Mouse (Mus musculus): Measurements from ENCODE around the gene Cog6.
A peak's percentile ranks its signal among the peaks of the same experiment; 100 is the strongest.

Gene Cog6

DNA sequence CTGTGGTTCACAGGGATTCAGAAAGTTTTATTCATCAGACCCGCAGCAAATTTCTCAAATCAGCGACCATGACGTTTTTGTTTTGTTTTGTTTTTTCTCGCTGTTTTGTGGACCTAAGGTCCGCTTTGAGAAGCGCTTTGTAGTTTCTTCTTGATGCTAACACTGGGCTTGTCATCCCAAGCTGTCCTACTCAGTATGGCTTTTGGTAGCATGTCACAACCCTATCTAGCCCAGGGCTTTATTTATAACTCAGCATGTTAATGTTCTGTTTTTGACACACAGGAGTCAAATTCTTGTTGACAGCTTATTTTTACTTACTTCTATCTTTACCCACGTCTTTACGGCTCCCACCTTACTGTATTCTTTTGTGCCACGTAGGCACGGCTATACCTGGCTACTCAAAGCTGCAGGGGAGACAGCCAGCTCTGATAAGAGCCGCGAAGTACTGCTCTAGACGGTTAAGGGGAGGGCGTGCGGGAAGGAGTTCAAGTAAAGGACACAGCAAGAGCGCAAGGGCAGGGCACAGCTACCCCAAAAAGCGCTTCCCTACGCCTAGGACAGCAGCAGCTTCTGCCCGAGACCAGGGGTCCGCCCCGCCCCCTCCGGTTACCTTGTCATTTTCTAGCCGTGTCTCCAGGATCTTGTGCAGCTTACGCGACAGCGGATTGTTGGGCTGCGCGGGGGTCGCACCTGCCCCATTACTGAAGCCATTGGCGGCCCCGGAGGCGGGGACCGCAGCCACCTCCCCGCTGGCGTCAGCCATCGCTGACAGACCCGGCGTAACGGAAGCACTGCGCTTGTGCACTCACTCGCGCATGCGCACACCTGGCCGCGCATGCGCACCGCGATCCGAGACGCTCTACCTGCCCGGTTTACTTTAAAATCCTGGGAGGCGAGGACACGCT is at the start of gene Cog6:
Gene Cog6, minus strand, starts transcription at position 802 of the 905 bp plus-strand sequence.
- peak; percentile 93 for DNase-seq

DNA sequence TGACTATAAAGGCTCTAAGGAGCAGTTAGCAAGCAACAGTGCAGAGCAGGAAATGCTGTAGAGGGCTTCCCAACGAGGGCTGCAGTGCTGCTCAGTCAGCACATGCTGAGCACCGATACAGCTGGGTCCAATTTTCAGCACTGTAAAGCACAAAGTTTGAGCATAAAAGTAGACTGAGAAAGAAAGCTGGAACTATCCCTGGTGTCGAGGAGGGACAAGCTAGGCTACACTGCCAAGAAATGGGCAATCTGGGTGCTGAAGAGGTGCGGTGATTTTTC is 49.0 kb upstream of the Cog6 start:
- DNase-seq = no peak

DNA sequence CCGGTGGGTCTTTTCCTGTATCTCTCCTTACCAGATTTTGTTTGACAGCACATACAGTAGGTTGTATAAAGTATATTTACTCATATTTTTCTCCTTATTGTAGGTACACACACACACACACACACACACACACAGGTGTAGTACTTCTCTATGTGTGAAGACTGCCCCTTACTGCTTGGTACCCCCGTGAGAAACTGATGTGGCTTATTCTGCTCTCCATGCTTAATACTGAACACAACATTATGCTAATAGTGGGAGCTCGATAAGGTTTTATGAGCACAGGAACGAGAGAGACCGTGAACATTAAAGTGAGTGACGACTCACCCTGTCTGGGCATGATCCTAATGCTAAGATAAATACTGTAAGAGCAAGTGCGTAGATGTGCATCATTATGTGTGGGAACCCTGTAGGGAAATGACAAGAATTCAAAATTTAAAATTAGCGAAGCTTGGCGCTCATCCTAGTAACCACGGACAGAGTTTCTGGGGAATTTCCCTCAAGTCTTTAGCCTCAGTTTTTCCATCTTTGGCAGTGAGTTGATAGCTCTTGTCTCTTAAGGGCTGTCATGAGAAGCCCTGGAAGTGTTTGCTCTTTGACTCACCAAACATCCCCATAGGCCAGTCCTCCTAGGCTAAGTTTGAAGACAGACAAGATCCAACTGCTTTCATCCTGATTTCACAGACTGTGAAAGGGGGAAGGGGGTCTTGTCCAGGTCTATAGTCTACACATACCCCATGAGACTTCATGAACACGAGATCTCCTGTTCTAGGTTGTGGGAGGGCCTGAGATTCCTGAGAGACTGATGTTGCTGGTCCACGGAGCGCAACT is 48.4 kb upstream of the Cog6 start:
- DNase-seq = no peak

DNA sequence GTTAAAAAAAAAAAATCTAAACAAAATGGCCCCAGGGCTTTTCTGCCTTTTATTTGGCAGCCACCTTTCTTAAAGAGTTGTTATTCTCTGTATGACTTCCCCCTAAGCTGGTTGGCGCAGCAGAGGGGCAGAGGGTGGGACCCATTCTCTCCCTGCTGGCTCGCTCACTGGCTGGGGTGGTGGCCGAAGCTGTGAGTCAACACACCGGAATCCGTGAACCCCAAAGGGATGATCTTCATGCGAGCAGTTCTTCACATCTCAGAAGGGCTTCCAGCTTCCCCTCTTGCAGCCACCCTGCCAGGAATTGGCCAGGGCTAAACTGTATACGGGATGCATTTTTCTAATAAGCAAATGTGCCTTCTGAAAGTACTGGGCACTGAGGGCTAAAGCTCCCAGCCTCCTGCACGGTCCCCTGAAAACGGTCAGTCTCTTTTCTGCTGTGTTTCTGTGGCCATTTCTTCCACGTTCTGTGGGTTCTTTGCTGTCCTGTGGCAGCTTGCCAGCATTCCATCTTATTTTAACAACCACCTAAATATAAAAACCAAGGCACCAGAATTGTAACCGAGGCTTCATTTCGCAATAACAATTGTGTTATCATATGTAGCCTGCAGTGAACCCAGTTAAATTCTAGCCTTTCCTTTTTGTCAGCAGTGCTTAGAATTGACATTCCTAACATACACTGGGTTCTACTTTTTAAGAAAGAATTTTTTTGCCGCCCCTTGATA is 46.5 kb upstream of the Cog6 start:
- no peak for DNase-seq

DNA sequence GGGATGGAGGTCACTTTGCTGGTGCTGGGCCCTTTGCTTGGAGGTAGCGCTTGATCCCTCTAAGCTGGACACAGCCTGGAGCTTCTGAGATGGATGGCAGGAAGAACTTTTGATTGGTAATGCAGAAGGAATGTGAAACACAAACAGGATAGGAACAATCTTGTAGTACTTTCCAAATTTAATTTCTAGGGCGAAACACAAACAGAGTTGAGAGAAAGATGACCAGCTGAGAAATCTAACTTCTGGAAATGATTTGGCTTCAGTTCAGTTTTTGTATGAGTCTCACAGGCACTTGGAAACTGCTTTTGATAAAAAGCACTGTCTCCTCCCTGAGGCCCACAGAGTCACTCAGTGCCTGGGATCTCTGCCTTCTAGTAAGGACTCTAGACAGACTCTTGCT is 42.9 kb upstream of the Cog6 start:
- DNase-seq = peak; percentile 32

DNA sequence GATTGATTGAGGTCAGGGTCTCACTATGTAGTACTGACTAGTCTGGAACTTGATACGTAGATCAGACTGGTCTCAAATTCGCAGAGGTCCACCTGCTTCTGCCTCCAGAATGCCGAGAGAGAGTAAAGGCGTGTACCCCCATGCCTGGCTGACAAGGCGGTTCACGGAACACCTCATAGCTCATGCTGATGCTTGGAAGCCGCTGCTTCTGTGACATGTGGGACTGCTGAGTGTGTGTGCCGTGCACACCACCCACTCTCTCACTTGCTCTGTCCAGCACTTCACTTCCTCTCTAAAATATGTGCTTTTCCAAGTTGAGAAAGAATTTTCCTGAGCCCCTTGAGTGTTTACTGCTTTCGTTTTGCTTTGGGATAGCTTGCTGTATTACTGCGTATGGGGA is 39.4 kb upstream of the Cog6 start:
- no peak for DNase-seq

DNA sequence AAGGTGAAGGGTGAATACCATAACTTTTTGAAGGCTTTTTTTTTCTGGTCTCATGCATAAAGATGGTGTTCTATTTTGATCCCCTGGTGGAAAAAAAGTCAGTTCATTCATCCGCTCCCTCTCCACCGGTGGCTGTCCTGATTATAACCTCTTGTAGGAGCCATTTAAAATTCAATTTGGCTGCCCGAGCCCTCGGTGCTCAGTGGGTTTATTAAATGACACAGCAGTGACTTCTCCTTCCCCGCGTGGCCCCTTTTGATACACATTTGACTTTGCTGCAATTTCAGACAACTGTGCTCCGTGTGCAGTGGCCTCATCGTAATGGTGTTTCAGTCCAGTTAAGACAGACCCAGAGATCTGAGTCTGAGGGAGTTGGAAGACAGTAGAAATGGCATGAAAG is 35.3 kb upstream of the Cog6 start:
- no peak for DNase-seq

DNA sequence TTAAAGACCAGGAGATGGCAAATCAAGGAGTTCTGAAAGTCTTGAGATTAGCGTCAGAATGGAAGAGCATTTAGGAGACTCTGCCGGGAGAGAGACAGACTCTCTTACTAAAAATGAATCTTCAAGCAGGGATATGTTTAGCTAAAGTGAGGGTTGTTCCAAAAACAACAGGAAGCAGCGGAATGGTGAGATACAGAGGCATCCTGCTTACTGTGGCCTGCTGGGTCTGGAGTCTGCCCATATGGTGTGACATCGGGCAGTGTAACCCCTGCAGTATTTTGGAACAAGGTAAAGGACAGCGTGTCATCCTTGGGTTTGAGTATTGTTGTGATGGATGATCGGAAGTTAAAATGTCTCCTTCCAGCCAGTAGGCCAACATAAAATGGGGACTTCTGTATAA is 29.3 kb upstream of the Cog6 start:
- DNase-seq = peak; percentile 17

DNA sequence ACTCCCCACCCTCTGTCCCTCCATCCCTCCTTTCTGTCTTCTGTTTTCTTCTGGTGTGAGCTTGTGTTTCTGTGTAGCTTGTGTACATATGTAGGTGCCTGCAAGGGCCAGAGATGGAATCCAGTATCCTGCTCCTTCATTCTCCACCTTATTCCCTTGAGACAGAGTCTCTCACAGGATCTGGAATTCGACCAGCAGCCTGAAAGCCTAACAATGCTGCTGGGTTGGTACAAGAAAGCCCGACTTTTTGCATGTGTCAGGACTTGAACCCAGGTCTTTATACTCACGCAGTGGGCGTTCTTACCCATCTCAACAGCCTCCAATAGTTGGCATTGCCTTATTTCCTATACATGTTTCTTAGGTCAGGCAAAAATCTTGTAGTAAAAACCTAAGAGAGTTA is 28.7 kb upstream of the Cog6 start:
- no peak for DNase-seq

DNA sequence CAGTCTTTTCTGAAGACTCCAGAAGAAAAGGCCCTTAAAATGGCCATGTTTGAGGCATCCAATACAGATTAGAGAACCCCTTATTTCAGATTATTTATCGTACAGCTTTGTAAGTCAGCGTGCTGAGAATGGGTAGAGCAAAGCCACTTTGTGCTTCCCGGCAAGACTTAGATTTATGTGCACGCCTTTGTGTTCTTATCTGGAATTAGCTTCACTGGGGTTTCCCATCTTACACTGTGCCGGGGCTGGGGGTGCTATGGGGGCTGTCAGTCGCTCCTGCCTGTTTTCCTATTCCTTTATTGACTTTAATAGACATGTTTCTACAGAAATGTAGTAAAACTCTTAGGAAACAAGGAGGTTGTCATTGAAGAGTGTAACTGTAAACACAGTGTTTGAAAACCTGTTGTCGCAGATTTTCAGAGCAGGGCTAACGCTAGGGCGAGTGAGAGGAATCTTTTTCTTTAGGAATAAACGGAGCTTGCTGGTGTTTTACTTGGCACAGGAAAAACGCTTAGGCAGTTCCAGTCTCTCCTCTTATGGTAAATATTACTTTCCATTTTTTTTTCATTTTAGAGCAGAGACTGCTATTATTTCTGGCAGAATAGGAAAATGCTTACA is 27.8 kb upstream of the Cog6 start:
- DNase-seq = no peak

DNA sequence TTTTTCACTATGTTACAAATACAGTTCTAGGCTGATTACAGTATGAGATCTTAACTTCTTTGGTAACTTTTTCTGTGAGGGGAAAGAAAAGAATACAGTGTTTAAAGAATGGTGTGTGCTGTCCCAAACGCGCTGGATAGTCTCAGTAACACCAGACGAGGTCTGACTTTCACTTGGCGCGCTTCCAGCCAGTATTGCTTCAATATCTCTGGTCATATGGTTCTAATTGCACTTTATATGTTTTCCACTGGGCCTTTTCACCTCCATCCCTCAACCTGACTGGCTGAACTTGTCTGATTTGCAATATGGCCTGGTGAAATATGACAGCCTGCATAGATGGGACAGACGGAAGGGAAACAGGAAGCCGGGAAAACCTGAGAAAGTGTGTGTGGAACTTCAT is 27.2 kb upstream of the Cog6 start:
- DNase-seq = peak; percentile 14

DNA sequence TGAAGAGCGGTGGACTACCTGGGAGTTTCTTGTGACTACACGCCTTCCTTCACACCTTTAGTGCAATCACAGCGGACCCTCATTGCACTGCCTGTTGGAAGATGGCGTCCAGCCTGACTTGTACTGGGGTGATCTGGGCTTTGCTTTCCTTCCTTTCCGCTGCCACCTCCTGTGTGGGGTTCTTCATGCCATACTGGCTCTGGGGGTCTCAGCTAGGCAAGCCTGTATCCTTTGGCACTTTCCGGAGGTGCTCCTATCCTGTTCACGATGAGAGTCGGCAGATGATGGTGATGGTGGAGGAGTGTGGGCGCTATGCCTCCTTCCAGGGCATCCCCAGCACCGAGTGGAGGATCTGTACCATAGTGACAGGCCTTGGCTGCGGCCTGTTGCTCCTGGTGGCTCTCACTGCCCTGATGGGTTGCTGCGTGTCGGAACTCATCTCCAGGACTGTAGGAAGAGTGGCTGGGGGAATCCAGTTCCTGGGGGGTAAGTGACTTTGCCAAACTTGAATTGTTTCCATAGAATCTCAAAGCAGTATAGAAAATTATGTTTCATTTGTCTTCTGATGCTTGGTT is 26.3 kb upstream of the Cog6 start:
- no peak for DNase-seq

DNA sequence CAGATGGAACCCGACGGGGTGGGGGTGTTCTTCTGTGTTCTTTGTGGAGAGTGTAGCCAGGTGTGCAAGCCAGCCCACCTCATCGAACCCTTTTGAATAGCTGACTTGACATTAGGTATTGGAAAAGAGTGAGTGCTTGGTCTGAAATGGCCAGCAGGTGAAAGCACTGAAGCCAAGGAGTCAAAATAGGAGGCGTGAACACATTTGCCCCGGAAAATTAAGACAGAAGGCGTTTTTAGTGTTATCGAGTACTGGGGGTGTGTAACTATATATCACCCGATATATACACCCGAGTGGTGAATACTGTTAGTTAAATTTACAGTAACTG is 25.2 kb upstream of the Cog6 start:
- no peak for DNase-seq

DNA sequence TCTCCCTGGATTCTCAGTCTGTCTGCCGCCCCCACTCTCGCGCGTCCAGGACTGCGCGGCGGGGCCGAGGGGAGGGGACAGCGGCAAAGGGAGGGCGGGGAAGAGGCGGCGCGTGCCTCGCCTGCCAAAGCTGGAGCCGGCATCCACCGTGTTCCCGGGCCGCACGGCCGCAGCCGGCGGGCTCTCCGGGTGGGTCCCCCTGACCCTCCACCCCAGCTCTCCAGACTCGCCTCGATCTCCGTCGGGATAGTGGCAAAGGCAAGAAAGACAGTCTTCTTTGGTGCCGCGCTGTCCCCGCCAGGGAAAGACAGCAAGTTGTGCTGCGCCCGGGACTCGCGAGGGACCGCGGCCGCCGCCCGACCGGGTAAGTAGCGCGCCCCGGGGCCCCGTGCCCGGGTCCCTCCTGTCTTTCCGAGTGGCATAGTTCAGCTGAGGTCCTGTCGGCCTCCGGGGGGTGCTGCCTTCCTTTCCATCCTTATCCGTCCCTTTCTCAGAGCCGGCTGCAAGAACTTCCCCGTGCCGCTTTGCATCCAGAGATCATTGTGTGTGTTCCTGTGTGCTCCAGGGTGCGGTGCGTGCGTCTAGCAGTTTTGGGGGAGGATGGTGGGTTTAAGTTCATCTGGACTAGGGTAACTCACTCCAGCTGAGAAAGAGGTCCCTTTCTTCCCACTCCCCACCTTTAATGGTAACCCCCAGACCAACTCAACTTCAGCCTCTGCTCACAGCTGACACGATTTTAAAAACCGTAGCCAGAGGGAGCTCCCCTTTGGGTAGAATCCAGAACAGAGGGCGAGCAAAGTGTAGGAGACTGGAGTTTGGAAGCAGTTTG is 24.6 kb upstream of the Cog6 start, which contains the start of gene Lhfp:
Gene Lhfp, plus strand, starts transcription at position 118 of the 829 bp plus-strand sequence.
- DNase-seq = peak; percentile 78

DNA sequence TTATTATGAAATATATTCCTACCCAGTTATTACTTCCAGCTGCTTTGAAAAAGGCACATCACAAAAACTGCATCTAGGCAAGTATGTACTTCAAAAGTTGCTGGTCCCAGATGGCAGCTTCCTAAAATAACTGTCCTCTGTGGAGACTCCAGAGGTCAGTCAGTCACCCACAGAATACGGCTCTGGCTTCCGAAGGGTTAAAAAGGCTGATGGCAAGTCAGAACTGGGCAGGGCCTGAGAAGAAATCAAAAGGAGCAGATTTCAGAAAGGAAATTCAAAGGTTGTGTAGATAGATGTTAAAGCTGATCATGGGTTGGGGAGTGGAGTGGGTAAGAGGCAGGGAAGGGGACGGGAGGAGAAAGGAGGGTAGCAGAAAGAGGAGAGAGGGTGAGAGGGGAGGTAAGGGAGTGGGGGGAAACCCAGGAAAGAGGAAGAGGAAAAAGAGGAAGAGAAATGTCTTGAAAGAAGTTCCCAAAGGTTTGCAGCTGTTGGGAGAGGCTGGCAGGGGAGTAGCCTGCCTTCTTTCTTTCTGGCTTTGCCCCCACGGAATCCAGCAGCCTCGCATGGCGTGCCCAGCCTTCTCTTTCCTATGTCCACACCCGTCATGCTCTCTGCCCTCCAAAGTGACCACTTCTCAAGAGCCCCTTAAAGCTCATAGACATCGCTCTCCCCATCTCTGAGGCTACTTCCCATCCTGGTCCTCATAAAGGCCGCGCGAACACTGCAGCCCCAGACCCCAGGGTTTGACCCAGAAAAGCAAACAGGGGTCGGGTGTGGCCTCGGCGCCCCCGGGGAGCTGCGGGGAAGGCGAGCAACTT is 23.8 kb upstream of the Cog6 start:
- no peak for DNase-seq

DNA sequence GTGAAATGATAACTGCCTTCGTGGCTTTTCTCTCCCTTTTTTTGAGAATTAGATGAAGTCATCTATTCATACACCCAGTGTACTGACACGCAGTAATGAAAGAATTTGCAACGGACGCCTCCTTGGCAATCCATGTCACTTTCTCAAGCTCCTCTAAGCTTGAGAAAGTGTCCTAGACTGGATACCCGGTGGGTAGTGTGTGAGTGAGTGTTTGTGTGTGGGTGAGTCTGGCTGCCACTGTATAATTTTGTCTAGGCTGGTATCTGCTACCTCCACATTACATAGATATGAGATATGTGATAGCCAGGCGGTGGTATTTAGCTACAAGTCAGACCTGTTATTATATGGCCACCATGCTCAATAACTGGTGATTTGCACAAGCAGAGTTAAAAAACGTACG is 22.7 kb upstream of the Cog6 start:
- DNase-seq = no peak

DNA sequence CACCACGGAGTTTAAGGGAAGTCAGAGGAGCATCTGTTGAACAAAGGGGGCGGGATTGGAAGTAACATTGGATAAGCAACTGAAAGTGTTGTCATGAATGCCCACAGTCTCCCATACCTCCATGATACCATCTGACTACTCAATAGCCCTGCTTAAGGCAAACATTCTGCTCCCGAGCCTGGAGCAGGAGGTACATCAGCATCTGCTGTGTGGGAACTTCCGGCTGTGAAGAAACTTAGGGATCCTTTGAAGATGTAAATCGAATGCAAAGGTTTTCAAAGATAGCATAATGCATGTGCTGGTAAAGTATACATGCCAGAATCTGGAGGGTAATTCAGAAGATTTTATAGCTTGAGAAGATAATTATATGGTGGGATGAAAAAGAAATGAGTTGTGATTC is 21.9 kb upstream of the Cog6 start:
- no peak for DNase-seq

DNA sequence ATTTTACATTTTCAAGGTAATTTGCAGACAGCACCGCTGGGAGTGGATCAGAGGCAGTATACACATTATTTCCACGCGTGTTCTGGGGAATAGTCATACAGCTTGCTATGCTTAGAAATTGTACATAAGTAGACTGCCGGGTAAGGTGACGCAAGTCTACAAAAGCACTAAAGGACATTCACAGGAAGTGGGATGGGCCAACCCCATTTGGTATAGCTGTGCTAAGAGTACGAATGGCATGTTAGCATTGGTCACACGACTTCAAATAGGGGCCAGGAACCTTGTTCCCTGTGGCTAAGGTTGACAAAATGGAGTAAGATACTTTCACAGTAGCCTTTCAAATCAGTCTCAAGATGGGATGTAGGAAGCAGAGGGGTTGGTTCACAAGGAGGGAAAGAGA is 19.9 kb upstream of the Cog6 start:
- DNase-seq = no peak

DNA sequence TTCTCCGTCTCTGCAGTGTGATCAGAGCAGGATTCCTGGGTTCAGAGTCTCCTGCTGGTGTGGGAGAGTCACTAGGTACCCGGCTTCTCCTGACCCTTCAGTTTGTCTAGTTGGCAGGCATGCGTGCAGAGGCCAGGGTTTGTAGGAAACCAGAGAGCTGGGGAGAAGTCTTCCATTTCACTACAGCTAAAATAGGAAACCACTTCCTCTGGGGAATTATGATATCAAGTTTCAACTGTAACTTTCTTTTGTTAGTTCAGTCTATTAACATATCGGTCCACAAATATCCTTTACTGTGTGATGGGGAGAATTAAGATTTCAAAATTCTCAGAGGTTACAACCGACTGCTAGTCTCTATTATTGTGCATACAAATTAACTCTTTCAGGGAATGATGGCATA is 19.0 kb upstream of the Cog6 start:
- DNase-seq = no peak

DNA sequence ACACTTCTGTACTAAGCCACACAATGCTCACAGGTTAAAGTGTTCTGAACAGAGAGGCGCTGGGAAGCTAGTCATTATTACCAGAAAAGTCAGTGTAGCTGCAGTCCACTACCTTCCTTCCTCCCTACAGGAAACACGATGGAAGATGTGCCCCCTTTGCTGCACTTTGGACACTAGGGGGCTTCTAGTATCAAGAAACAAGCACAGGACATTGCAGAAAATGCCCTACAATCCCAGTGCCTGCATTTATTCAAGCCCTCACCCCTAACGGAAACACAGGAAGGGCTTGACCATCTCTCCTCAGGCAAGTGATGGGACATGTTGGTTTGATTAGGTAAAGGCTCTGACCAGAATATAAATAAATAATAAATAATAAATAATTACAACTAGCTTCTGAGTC is 16.4 kb upstream of the Cog6 start:
- peak; percentile 41 for DNase-seq

DNA sequence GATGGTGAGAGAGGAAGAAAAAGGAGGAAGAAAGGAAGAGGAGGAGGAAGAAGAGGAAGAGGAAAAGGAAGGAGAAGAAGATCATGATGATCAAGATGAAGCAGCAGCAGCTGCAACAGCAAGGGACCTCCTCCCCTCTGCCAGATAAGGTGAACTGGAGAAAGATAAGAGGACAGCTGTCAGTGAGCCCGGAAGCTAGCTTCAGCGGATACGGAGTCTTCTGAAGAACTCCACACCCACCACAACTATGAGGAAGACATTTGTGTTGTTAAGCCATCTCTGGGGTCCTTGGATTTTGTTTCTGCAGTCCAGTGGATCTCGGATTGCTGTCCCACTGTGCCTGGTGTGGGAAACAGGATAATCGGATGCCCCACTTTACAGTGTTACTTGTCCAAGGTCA is 15.4 kb upstream of the Cog6 start:
- DNase-seq = no peak
